Mouse (Mus musculus) neural tube, embryonic 12.5 days (tissue): ENCODE data around the gene Gm20388. TPM values are rescaled to one million over a fixed set of nuclear protein-coding genes. Genes with fewer than 3 reads are reported as not detected.

Experiments
- ATAC-seq: fragments of 200-750 bp; cut with Nextera tagmentation; 2 replicates; pipeline ENCODE4 v1.8.0; 2017; ENCODE audit warnings: low read depth, mild to moderate bottlenecking, moderate TSS enrichment, moderate library complexity; ENCODE audit not compliant: low FRiP score
- H3K27ac ChIP-seq: fragments of 300-500 bp; sonication (generic); 2 replicates; pipeline ENCODE4 v1.5.1; 2016
- H3K27me3 ChIP-seq: fragments of 300-500 bp; sonication (generic); replicated peaks from 2 replicates; pipeline ENCODE4 v1.6.1; 2016; ENCODE audit warnings: mild to moderate bottlenecking
- H3K36me3 ChIP-seq: fragments of 300-500 bp; sonication (generic); 2 replicates; pipeline ENCODE4 v1.6.1; 2016; ENCODE audit warnings: mild to moderate bottlenecking
- H3K4me1 ChIP-seq: fragments of 300-500 bp; sonication (generic); 2 replicates; pipeline ENCODE4 v1.6.1; 2016
- H3K4me2 ChIP-seq: fragments of 300-500 bp; sonication (generic); replicated peaks from 2 replicates; pipeline ENCODE4 v1.6.1; 2016; ENCODE audit warnings: mild to moderate bottlenecking
- H3K4me3 ChIP-seq: fragments of 300-500 bp; sonication (generic); 2 replicates; pipeline ENCODE4 v1.5.1; 2016
- H3K9ac ChIP-seq: fragments of 300-500 bp; sonication (generic); 2 replicates; pipeline ENCODE4 v1.6.1; 2016; ENCODE audit warnings: mild to moderate bottlenecking
- H3K9me3 ChIP-seq: fragments of 300-500 bp; sonication (generic); 2 replicates; pipeline ENCODE4 v1.6.1; 2016; ENCODE audit warnings: mild to moderate bottlenecking
- WGBS: fragments of 180-500 bp; shearing (Covaris S2); methylation state at CpG from one replicate; pipeline ENCODE4 v1.1.7; 2016; 5-methylcytosine and 5-hydroxymethylcytosine counted together
- polyA plus RNA-seq: library from polyadenylated mRNA; unstranded; fragments of >200 nt; fragmentation: Nextera tagmentation; extraction: Ambion mirVana; gene quantifications from 2 replicates; pipeline ENCODE4 v1.2.1, GENCODE M21; 2016

The Gm20388 gene
- polyA plus RNA-seq, 1 experiment from 2014 or later: not detected

DNA sequence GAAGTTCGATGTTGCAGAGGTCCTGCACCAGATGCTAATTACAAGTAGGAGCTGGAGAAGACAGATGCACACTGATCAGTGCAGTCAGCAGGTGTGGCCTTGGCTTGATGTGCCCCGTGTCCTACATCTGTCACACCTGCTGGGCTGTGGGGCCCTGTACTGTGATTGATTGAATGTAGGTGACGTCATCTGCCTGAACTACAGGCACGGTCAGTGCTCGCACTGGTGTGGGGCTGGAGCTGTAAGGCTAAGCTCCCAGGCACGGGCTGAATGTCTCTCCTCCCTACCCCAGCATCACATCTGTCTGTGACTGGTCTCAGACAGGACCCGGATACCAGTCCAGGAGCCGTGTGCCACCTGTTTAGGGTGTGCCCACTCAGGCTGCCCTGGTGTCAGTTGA, 3870.6 kb downstream of the Gm20388 start:
- Histone ChIP-seq H3K4me2 (no peak overlapping the region), H3K9me3 (no peaks in the 10 kb centered on the region), H3K4me3 (no peak overlapping the region), H3K9ac (no peak overlapping the region), H3K27me3 (0 out of 2 replicates have a peak, but pooled peaks cover 3% of the 10 kb centered on the region), H3K4me1 (peaks cover 8% of the 10 kb centered on the region), H3K27ac (no peak overlapping the region), H3K36me3 (no peaks in the 10 kb centered on the region)
- WGBS: 38% methylated on average over 8 of the region's 8 CpGs
- no peak for ATAC-seq

DNA sequence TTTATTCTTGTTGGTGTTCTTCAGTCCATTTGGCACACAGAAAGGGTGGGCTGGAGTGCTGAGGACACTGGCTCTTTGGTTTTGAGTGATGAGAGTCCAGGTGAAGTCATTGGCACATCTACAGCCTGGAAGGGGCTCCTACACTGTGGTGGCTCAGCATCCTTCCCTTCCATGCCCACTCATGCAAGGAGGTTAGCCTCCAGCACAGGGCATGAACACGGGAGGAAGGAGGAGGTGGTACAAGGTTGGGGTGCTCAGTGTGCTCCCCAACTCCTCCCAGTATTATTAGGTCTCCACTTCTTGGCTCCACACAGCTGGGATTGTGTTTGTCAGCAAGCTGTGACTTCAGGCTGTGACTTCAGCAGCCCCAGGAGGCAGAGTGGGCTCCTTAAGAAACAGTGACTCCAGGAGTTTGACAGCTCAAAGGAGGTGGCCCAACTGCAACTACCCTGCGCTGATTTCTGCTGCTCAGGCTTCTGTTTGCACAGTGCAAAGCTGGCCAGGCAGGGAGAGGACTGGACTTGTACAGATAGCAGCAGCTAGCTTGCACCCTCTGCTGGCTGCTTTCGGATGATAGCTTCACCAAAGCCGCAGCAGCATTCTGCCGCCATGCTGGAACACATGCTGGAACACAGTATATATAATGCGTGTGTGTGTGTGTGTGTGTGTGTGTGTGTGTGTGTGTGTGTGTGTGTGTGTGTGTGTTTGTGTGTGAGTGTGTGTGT, 3873.0 kb downstream of the Gm20388 start:
- no peaks in the 10 kb centered on the region for H3K27me3 ChIP-seq
- no peaks in the 10 kb centered on the region for H3K9me3 ChIP-seq
- no peak overlapping the region for H3K27ac ChIP-seq
- no peaks in the 10 kb centered on the region for H3K36me3 ChIP-seq
- H3K4me2 ChIP-seq: no peak overlapping the region
- WGBS: 13% methylated on average over 6 of the region's 6 CpGs
- no peak overlapping the region for H3K4me3 ChIP-seq
- H3K4me1 ChIP-seq: peaks cover 8% of the 10 kb centered on the region
- ATAC-seq: peak; percentile 71; the same call in 1 of the 2 replicates
- H3K9ac ChIP-seq: no peak overlapping the region

DNA sequence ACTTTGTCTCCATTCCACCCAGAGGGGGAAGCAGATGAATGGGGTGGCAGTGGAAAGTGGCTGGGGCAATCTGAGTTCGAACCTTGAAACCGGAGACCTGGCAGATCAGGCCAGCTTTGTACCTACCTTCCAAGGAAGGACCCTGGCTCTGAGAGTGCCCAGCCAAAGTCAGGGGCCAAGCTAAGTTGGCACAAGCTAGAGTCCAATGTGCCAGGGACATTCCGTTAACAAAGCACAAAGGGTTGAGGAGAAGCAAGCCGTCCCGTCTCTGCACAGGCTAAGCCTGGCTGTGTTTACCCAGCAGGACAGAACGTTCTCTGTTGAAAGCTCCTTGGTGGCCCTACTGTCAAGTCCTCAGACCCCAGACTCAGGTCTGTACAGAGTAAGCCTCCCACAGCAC, 3875.5 kb downstream of the Gm20388 start:
- WGBS: 83% methylated on average over 6 of the region's 6 CpGs

DNA sequence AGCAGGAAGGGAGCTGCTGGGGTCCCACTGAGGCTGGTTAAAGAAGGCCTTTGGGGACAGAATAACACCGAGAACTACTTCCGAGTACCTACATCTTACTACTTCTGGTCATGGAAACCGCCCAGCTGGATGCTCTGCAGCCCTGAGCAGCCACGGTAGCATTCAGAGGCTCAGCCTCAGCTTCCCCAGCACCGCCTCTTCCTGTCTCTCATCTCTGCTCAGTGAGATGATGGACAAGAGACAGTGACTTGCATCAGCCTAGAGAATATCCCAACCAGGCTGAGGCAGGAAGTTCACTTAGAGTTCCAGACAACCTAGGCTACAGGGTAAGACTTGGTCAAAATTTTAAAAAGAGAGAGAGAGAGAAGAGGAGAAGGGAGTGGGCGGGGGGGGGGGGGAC, 3876.0 kb downstream of the Gm20388 start:
- H3K9me3 ChIP-seq: no peaks in the 10 kb centered on the region
- no peaks in the 10 kb centered on the region for H3K27me3 ChIP-seq
- H3K4me3 ChIP-seq: no peak overlapping the region
- 69% methylated on average over 6 of the region's 6 CpGs for WGBS
- H3K36me3 ChIP-seq: no peaks in the 10 kb centered on the region
- H3K4me2 ChIP-seq: no peak overlapping the region
- ATAC-seq: no peak
- no peak overlapping the region for H3K27ac ChIP-seq
- H3K9ac ChIP-seq: no peak overlapping the region
- H3K4me1 ChIP-seq: peaks cover 6% of the 10 kb centered on the region; the same call in 1 of the 2 replicates

More for the DNA sequence above, 3875.5 kb downstream of the Gm20388 start:
- Histone ChIP-seq H3K27ac (no peak overlapping the region), H3K9ac (no peak overlapping the region; the same call in 1 of the 2 replicates), H3K36me3 (no peaks in the 10 kb centered on the region), H3K27me3 (no peaks in the 10 kb centered on the region), H3K4me2 (no peak overlapping the region), H3K4me1 (peaks cover 6% of the 10 kb centered on the region), H3K9me3 (no peaks in the 10 kb centered on the region), H3K4me3 (no peak overlapping the region)
- no peak for ATAC-seq

DNA sequence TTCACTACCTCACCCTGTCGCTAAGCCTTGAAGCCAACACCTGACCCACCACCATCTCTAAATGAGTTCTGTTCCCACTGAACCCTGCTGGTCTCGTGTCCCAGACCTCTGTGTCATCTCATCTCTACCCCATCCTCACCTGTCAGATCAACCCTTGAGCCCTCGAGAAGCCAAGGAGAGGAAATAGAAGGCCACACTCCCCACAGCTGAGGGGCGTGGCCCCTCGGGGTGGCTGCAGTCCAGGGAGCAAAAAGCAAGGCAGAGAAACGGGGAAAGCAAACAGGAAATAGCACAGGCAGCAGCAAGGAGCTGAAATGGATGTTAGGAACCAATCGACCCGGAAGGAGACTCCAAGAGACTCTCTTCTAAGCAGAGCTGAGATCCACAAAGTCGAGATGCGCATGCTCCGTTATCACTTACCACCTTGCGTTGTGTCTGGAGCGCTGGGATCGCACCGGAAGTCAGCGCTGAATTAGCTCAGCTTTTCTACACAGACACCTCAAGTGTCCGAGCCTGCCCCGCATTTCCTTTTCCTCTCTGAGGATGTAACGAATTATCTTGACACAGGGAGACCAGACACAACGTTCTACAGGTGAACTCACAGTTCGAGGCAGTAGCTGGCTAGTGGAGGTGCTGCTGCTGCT, 3876.7 kb downstream of the Gm20388 start:
- Histone ChIP-seq H3K4me3 (no peak overlapping the region), H3K9me3 (no peaks in the 10 kb centered on the region), H3K9ac (no peak overlapping the region), H3K27me3 (no peaks in the 10 kb centered on the region), H3K4me1 (peaks cover 14% of the 10 kb centered on the region), H3K36me3 (no peaks in the 10 kb centered on the region), H3K27ac (no peak overlapping the region), H3K4me2 (no peak overlapping the region)
- ATAC-seq: no peak
- WGBS: 67% methylated on average over 21 of the region's 21 CpGs

DNA sequence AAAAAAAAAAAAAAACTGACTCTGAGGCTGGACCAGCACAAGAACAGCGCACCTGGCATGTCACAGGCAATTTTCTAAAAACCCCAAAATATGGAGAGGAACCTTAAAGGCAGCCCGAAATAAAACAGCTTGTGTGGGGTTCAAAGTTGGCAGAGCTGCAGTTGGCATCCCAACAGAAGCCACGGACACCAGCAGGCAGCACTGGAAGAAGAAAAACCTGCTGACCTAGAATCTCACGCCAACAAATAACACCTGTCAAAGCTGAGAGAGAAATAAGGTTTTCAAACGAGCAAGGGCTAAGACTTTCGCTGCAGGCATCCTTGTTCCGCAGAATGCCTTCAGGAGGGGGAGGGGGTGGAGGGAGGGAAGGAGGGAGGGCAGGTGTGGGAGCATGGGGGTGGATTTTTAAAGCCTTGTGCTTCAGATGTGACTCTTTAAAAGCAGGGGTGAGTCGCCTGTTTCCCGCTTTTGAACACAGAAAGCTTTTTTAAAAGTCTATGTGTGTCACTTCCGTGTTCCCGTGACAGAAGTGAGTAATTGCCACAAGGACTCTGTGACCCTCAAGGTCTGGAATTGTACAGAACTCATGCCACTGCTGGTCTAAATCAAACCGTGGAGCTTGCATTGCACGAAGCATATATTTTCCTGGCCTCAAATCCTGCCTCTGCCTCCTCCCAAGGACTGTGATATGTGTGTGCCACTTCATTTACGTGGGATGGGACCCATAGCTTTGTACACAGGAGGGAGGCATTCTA, 3878.0 kb downstream of the Gm20388 start:
- no peak overlapping the region for H3K4me2 ChIP-seq
- H3K9me3 ChIP-seq: no peaks in the 10 kb centered on the region
- no peak overlapping the region for H3K4me3 ChIP-seq
- H3K27ac ChIP-seq: no peak overlapping the region
- no peak for ATAC-seq
- 55% methylated on average over 14 of the region's 14 CpGs for WGBS
- no peak overlapping the region for H3K9ac ChIP-seq
- H3K4me1 ChIP-seq: peaks cover 14% of the 10 kb centered on the region
- H3K27me3 ChIP-seq: no peaks in the 10 kb centered on the region
- H3K36me3 ChIP-seq: no peaks in the 10 kb centered on the region

DNA sequence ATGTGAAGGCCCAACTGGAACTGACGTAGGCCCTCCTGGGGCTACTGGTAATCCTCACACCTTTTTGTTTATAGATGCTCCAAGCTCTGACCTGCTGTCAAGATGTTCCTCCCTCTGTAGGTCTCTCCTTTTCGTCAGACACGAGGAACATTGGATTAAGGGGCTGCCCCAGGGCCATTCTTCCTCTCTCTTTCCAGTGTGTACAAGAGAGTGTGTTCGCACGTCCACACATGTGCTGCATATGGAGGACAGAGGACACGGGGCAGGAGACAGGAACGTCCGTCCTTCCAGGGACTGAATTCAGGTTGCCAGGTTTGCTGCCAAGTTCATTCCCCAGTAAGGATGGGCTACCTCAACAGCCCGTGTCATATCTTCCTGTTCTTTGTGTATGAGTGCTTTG, 3878.8 kb downstream of the Gm20388 start:
- H3K27ac ChIP-seq: no peak overlapping the region
- no peaks in the 10 kb centered on the region for H3K9me3 ChIP-seq
- H3K36me3 ChIP-seq: no peaks in the 10 kb centered on the region
- WGBS: 77% methylated on average over 9 of the region's 9 CpGs
- H3K4me2 ChIP-seq: no peak overlapping the region
- peaks cover 18% of the 10 kb centered on the region for H3K4me1 ChIP-seq
- no peak overlapping the region for H3K4me3 ChIP-seq
- no peak for ATAC-seq
- no peaks in the 10 kb centered on the region for H3K27me3 ChIP-seq
- H3K9ac ChIP-seq: no peak overlapping the region

DNA sequence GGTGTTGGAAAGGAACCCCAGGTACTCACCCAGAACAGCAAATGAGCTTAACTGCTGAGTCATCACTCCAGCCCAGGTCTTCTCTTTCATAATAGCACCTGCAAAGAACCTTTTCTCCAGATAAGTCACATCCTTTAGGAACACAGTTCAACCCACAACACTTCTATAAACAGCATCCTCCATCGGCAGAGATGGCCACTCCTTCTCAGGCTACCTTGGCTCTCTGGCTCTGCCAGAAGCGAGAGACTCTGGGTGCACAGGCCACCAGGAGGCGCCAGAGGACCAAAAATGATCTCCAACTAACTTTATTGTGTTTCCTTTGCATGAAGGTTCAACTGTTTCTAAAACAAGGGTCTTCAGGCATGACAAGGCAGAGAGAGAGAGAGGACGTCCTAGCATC, 3879.3 kb downstream of the Gm20388 start:
- ATAC-seq: 0 out of 2 replicates have a peak, but pooled peaks have one; percentile 19
- H3K27me3 ChIP-seq: no peaks in the 10 kb centered on the region
- no peaks in the 10 kb centered on the region for H3K9me3 ChIP-seq
- no peaks in the 10 kb centered on the region for H3K36me3 ChIP-seq
- no peak overlapping the region for H3K9ac ChIP-seq
- 2% methylated on average over 4 of the region's 4 CpGs for WGBS
- no peak overlapping the region for H3K4me2 ChIP-seq
- peaks cover 18% of the 10 kb centered on the region for H3K4me1 ChIP-seq
- H3K27ac ChIP-seq: no peak overlapping the region
- no peak overlapping the region for H3K4me3 ChIP-seq

GRCm38 (mm10) chr8:123791101-123791844, 3880.6 kb downstream of the Gm20388 start:
- Histone ChIP-seq H3K27ac (peak overlapping the region; percentile 9; the same call in 1 of the 2 replicates), H3K27me3 (no peaks in the 10 kb centered on the region), H3K4me3 (no peak overlapping the region), H3K9me3 (no peaks in the 10 kb centered on the region), H3K4me1 (peaks cover 18% of the 10 kb centered on the region), H3K4me2 (0 out of 2 replicates have a peak overlapping the region, but pooled peaks have one; percentile 3), H3K36me3 (no peaks in the 10 kb centered on the region), H3K9ac (0 out of 2 replicates have a peak overlapping the region, but pooled peaks have one; percentile 9)
- peak; percentile 75 for ATAC-seq
- 41% methylated on average over 16 of the region's 16 CpGs for WGBS

GRCm38 (mm10) chr8:123791845-123792225, 3881.2 kb downstream of the Gm20388 start:
- Histone ChIP-seq H3K4me2 (0 out of 2 replicates have a peak overlapping the region, but pooled peaks have one; percentile 3), H3K9me3 (no peaks in the 10 kb centered on the region), H3K36me3 (no peaks in the 10 kb centered on the region), H3K4me1 (peaks cover 18% of the 10 kb centered on the region), H3K27me3 (no peaks in the 10 kb centered on the region), H3K27ac (no peak overlapping the region), H3K4me3 (no peak overlapping the region), H3K9ac (no peak overlapping the region)
- ATAC-seq: no peak
- 52% methylated on average over 7 of the region's 7 CpGs for WGBS

GRCm38 (mm10) chr8:123793900-123794299, 3883.3 kb downstream of the Gm20388 start:
- Histone ChIP-seq H3K9me3 (no peaks in the 10 kb centered on the region), H3K9ac (no peak overlapping the region), H3K27me3 (no peaks in the 10 kb centered on the region), H3K4me1 (peaks cover 18% of the 10 kb centered on the region), H3K36me3 (no peaks in the 10 kb centered on the region), H3K4me3 (no peak overlapping the region), H3K4me2 (no peak overlapping the region), H3K27ac (no peak overlapping the region)
- no peak for ATAC-seq
- 33% methylated on average over 10 of the region's 10 CpGs for WGBS
